ENCODE assay signal across 11 mouse cellular contexts in genomic region chr8:12023669-12024390, GRCm38 (mm10).
"Had no signal": no experiment of that assay in that cellular context is flagged by ENCODE, and none has a peak within 500 bp of the region (broad histone marks: within the 10 kb centered on the region; RNA-seq: fewer than 3 reads in every experiment).

No protein-coding gene starts in this region.

- H3K9me3 ChIP-seq: midbrain, embryonic 12.5 days had no signal

- H3K36me3 ChIP-seq: limb, embryonic 13.5 days; midbrain, embryonic 12.5 days had no signal

- H3K4me3 ChIP-seq: layer of hippocampus, adult 2 months; limb, embryonic 13.5 days; midbrain, embryonic 12.5 days had no signal

- H3K27ac ChIP-seq: layer of hippocampus, adult 2 months; limb, embryonic 13.5 days; liver, embryonic 14.5 days; midbrain, embryonic 12.5 days; stomach, postnatal 0 days had no signal

- DNase-seq: kidney, postnatal 10 days; kidney, postnatal 4 days; left cerebral cortex, postnatal 4 days; lung, adult 18-20 months; lung, postnatal 10 days; thymus, postnatal 4 days had no signal

- H3K4me1 ChIP-seq: limb, embryonic 13.5 days; midbrain, embryonic 12.5 days had no signal

- H3K4me2 ChIP-seq: limb, embryonic 13.5 days; midbrain, embryonic 12.5 days had no signal

- H3K27me3 ChIP-seq: limb, embryonic 13.5 days had no signal

- H3K9ac ChIP-seq: limb, embryonic 13.5 days; liver, embryonic 14.5 days; midbrain, embryonic 12.5 days had no signal
